Mouse (Mus musculus): ENCODE data around the gene Olfr25.

GRCm38 (mm10) chr9:38376786-38377185 is 47.9 kb downstream of the Olfr25 start, which contains the start of gene Olfr251:
- TF ChIP-seq GATA1 (IDR thresholded peaks at IDR 0.05; ENCODE audit: low read length), result no peak
- no peak for TF ChIP-seq TAL1 (IDR thresholded peaks at IDR 0.05; ENCODE audit: low read length)

Data from erythroblast, embryonic 14.5 days (primary cell).